Mouse (Mus musculus) liver, embryonic 14.5 days (tissue): Measurements from ENCODE around the gene Tmem200a. TPM values are rescaled to one million over a fixed set of nuclear protein-coding genes. Genes with fewer than 3 reads are reported as not detected.

Experiments used
- ATAC-seq: fragments of 200-750 bp; cut with Nextera tagmentation; 2 replicates; pipeline ENCODE4 v1.8.0; 2017; ENCODE audit warnings: moderate number of reproducible peaks, mild to moderate bottlenecking, moderate library complexity; ENCODE audit not compliant: insufficient read depth
- DNase-seq, 3 experiments: peaks; one replicate each; pipeline ENCODE4 v3.0.0-alpha.2; 2012 to 2013; ENCODE audit warnings: low read depth in 3 of 3, low spot score in 3 of 3
- H3K27ac ChIP-seq: fragments of 300-500 bp; sonication (generic); 2 replicates; pipeline ENCODE4 v1.5.1; 2014; ENCODE audit warnings: moderate library complexity, mild to moderate bottlenecking, control low read depth, inconsistent platforms
- H3K27me3 ChIP-seq: fragments of 300-500 bp; sonication (generic); 2 replicates; pipeline ENCODE4 v1.6.1; 2014; ENCODE audit warnings: mild to moderate bottlenecking, low read length, moderate library complexity; ENCODE audit not compliant: control insufficient read depth, insufficient read depth
- H3K36me3 ChIP-seq: fragments of 300-500 bp; sonication (generic); replicated peaks from 2 replicates; pipeline ENCODE4 v1.6.1; 2014; ENCODE audit warnings: low read depth; ENCODE audit not compliant: control insufficient read depth, insufficient read depth
- H3K4me1 ChIP-seq, 2 experiments: fragments of 200-500 bp in 1 of 2; fragments of 300-500 bp in 1 of 2; sonication (generic) in 1 of 2; replicated peaks; 2 replicates each; pipeline ENCODE4 v1.6.1; 2012 to 2014; ENCODE audit warnings: antibody characterized with exemption in 1 of 2, inconsistent platforms in 1 of 2, low read length in 1 of 2; ENCODE audit not compliant: control insufficient read depth in 2 of 2, insufficient read depth in 2 of 2
- H3K4me2 ChIP-seq: fragments of 300-500 bp; sonication (generic); 2 replicates; pipeline ENCODE4 v1.6.1; 2014; ENCODE audit warnings: low read depth, mild to moderate bottlenecking, control low read depth, moderate library complexity
- H3K4me3 ChIP-seq, 2 experiments: fragments of 200-500 bp in 1 of 2; fragments of 300-500 bp in 1 of 2; sonication (generic) in 1 of 2; 2 replicates each; pipeline ENCODE4 v1.5.1; 2012 to 2014; ENCODE audit warnings: low read depth in 2 of 2, low read length in 2 of 2, mild to moderate bottlenecking in 2 of 2, control low read depth in 1 of 2, inconsistent platforms in 1 of 2, moderate library complexity in 1 of 2; ENCODE audit not compliant: insufficient read depth in 1 of 2
- H3K9ac ChIP-seq: fragments of 300-500 bp; sonication (generic); replicated peaks from 2 replicates; pipeline ENCODE4 v1.6.1; 2014; ENCODE audit warnings: mild to moderate bottlenecking, control low read depth, moderate library complexity
- H3K9me3 ChIP-seq: fragments of 300-500 bp; sonication (generic); 2 replicates; pipeline ENCODE4 v1.6.1; 2016; ENCODE audit warnings: low read length, mixed read lengths; ENCODE audit not compliant: control insufficient read depth
- CTCF ChIP-seq: IDR thresholded peaks from 2 replicates; pipeline ENCODE4 v1.5.1; 2016; ENCODE audit warnings: antibody characterized with exemption, low read depth, control low read depth
- EP300 ChIP-seq: IDR thresholded peaks from 2 replicates; pipeline ENCODE4 v1.6.1; 2016; ENCODE audit warnings: antibody characterized with exemption, low read depth
- WGBS: fragments of 180-500 bp; shearing (Covaris S2); extraction: QIAGEN DNeasy Blood & Tissue Kit; methylation state at CpG from one replicate; pipeline ENCODE4 v1.1.7; 2014; ENCODE audit not compliant: insufficient replicate concordance; 5-methylcytosine and 5-hydroxymethylcytosine counted together
- polyA plus RNA-seq, 2 experiments: library from polyadenylated mRNA; depleted of rRNA in 1 of 2; stranded (reverse) in 1 of 2; unstranded in 1 of 2; fragments of >200 nt; fragmentation: Nextera tagmentation in 1 of 2; extraction: Ambion mirVana in 1 of 2; gene quantifications; 2 replicates each; pipeline versions ENCODE4 v1.2.1 to v1.2.3; 2012 to 2014

Tmem200a gene
- polyA plus RNA-seq, 2 experiments, result 0.13 to 0.70 TPM

- DNase-seq (no peak), ATAC-seq (no peak)
- 38% methylated on average over 6 of the region's 6 CpGs for WGBS
- Histone ChIP-seq H3K4me1 (no peaks in the 10 kb centered on the region), H3K9ac (no peak overlapping the region), H3K4me2 (no peak overlapping the region), H3K27ac (no peak overlapping the region), H3K27me3 (no peaks in the 10 kb centered on the region), H3K36me3 (no peaks in the 10 kb centered on the region), H3K4me3 (no peak overlapping the region), H3K9me3 (no peaks in the 10 kb centered on the region)
- TF ChIP-seq EP300, result no peak
- TF ChIP-seq CTCF, result no peak
Observed at GRCm38 (mm10) chr10:25887225-25887624, 191.6 kb downstream of the Tmem200a start.

- TF ChIP-seq CTCF, result no peak
- no peak for ATAC-seq
- no peak for DNase-seq
- 54% methylated on average over 2 of the region's 2 CpGs for WGBS
- no peaks in the 10 kb centered on the region for H3K9me3 ChIP-seq
- H3K4me3 ChIP-seq, result no peak overlapping the region
- no peaks in the 10 kb centered on the region for H3K27me3 ChIP-seq
- H3K4me2 ChIP-seq, result no peak overlapping the region
- no peak overlapping the region for H3K9ac ChIP-seq
- H3K36me3 ChIP-seq, result no peaks in the 10 kb centered on the region
- H3K4me1 ChIP-seq, result no peaks in the 10 kb centered on the region
- no peak overlapping the region for H3K27ac ChIP-seq
Observed at GRCm38 (mm10) chr10:25884512-25884911, 194.3 kb downstream of the Tmem200a start.

- H3K9me3 ChIP-seq, result no peaks in the 10 kb centered on the region
- 88% methylated on average over 2 of the region's 2 CpGs for WGBS
- no peaks in the 10 kb centered on the region for H3K36me3 ChIP-seq
- H3K4me2 ChIP-seq, result no peak overlapping the region
- DNase-seq (no peak), ATAC-seq (no peak)
- no peak overlapping the region for H3K9ac ChIP-seq
- no peak overlapping the region for H3K27ac ChIP-seq
- TF ChIP-seq EP300 (no peak), CTCF (no peak)
- no peaks in the 10 kb centered on the region for H3K4me1 ChIP-seq
- H3K27me3 ChIP-seq, result no peaks in the 10 kb centered on the region
- H3K4me3 ChIP-seq, result no peak overlapping the region
Observed at GRCm38 (mm10) chr10:25877731-25878130, 201.1 kb downstream of the Tmem200a start.

GRCm38 (mm10) chr10:25876809-25877208 is 202.0 kb downstream of the Tmem200a start:
- TF ChIP-seq CTCF (no peak), EP300 (no peak)
- no peak overlapping the region for H3K4me3 ChIP-seq
- no peaks in the 10 kb centered on the region for H3K9me3 ChIP-seq
- no peaks in the 10 kb centered on the region for H3K27me3 ChIP-seq
- H3K4me2 ChIP-seq, result no peak overlapping the region
- H3K4me1 ChIP-seq, result no peaks in the 10 kb centered on the region
- no peaks in the 10 kb centered on the region for H3K36me3 ChIP-seq
- ATAC-seq (no peak), DNase-seq (no peak)
- H3K27ac ChIP-seq, result no peak overlapping the region
- WGBS, result 52% methylated on average over 3 of the region's 3 CpGs
- no peak overlapping the region for H3K9ac ChIP-seq

GRCm38 (mm10) chr10:25868739-25869138 is 210.1 kb downstream of the Tmem200a start:
- no peaks in the 10 kb centered on the region for H3K36me3 ChIP-seq
- no peaks in the 10 kb centered on the region for H3K9me3 ChIP-seq
- H3K4me1 ChIP-seq, result no peaks in the 10 kb centered on the region
- 71% methylated on average over 6 of the region's 6 CpGs for WGBS
- no peak for TF ChIP-seq CTCF
- no peak for TF ChIP-seq EP300
- H3K4me2 ChIP-seq, result no peak overlapping the region
- no peaks in the 10 kb centered on the region for H3K27me3 ChIP-seq
- ATAC-seq (no peak), DNase-seq (no peak)
- H3K4me3 ChIP-seq, result no peak overlapping the region
- H3K9ac ChIP-seq, result no peak overlapping the region
- H3K27ac ChIP-seq, result no peak overlapping the region

Other genes starting within 250 kb of the Tmem200a start
- gene Gm9767, start 797 bp downstream of the Tmem200a start, polyA plus RNA-seq (2012; rRNA removed), result not detected in 2 replicates
- not detected in 2 replicates for gene Gm9767, start 797 bp downstream of the Tmem200a start, polyA plus RNA-seq (2014; fragmentation: Nextera tagmentation; extraction: Ambion mirVana)
- 0.05 TPM in 1 of 2 replicates, not detected in the other for gene Samd3, start 150.7 kb upstream of the Tmem200a start, polyA plus RNA-seq (2012; rRNA removed)
- not detected in 2 replicates for gene Samd3, start 150.7 kb upstream of the Tmem200a start, polyA plus RNA-seq (2014; fragmentation: Nextera tagmentation; extraction: Ambion mirVana)